Mouse (Mus musculus): ENCODE data around the gene Pbx3. TPM values are rescaled to one million over a fixed set of nuclear protein-coding genes. Genes with fewer than 3 reads are reported as not detected.
A peak's percentile ranks its signal among the peaks of the same experiment; 100 is the strongest.

Gene Pbx3
- total RNA-seq, 2 experiments from 2014 or later, result 24.7 to 35.9 TPM

GRCm38 (mm10) chr2:34235467-34236075, 137.4 kb downstream of the Pbx3 start:
- no peak for DNase-seq
- intact Hi-C loops (cut with DNase I), result loop anchor here (10.0 kb wide), 1 partner anchor 261 kb away; no protein-coding TSS in a partner anchor

- intact Hi-C loops (cut with DNase I), result loop anchor here (10.0 kb wide), 1 partner anchor 259 kb away; no protein-coding TSS in a partner anchor
- no peak for DNase-seq
Measured at GRCm38 (mm10) chr2:34234274-34234673, 138.7 kb downstream of the Pbx3 start.

- peak; percentile 16 for DNase-seq
- intact Hi-C loops (cut with DNase I), result loop anchor here (10.0 kb wide), 1 partner anchor 258 kb away; no protein-coding TSS in a partner anchor
Measured at GRCm38 (mm10) chr2:34233271-34233670, 139.7 kb downstream of the Pbx3 start.

GRCm38 (mm10) chr2:34227688-34228087, 145.3 kb downstream of the Pbx3 start:
- DNase-seq, result no peak
- intact Hi-C loops (cut with DNase I), result no loop called here

- intact Hi-C loops (cut with DNase I), result no loop called here
- DNase-seq, result no peak
Measured at GRCm38 (mm10) chr2:34225470-34225869, 147.5 kb downstream of the Pbx3 start.

GRCm38 (mm10) chr2:34221477-34221876, 151.5 kb downstream of the Pbx3 start:
- no peak for DNase-seq

GRCm38 (mm10) chr2:34219150-34219549, 153.8 kb downstream of the Pbx3 start:
- DNase-seq, result no peak
- intact Hi-C loops (cut with DNase I), result no loop called here

More at GRCm38 (mm10) chr2:34221477-34221876, 151.5 kb downstream of the Pbx3 start:
- intact Hi-C loops (cut with DNase I), result no loop called here

GRCm38 (mm10) chr2:34217596-34217995, 155.3 kb downstream of the Pbx3 start:
- intact Hi-C loops (cut with DNase I), result no loop called here
- DNase-seq, result no peak

GRCm38 (mm10) chr2:34215496-34215895, 157.4 kb downstream of the Pbx3 start:
- no peak for DNase-seq

GRCm38 (mm10) chr2:34212418-34212817, 160.5 kb downstream of the Pbx3 start:
- DNase-seq, result no peak
- intact Hi-C loops (cut with DNase I), result no loop called here

More at GRCm38 (mm10) chr2:34215496-34215895, 157.4 kb downstream of the Pbx3 start:
- intact Hi-C loops (cut with DNase I), result no loop called here

GRCm38 (mm10) chr2:34204797-34205196, 168.1 kb downstream of the Pbx3 start:
- DNase-seq, result no peak
- intact Hi-C loops (cut with DNase I), result no loop called here

- no peak for DNase-seq
- intact Hi-C loops (cut with DNase I), result no loop called here
Measured at GRCm38 (mm10) chr2:34204325-34204724, 168.6 kb downstream of the Pbx3 start.

- intact Hi-C loops (cut with DNase I), result no loop called here
Measured at GRCm38 (mm10) chr2:34193870-34194820, 178.8 kb downstream of the Pbx3 start.

GRCm38 (mm10) chr2:34193276-34193675, 179.7 kb downstream of the Pbx3 start:
- intact Hi-C loops (cut with DNase I), result no loop called here

More at GRCm38 (mm10) chr2:34193870-34194820, 178.8 kb downstream of the Pbx3 start:
- no peak for DNase-seq

GRCm38 (mm10) chr2:34187366-34187765, 185.6 kb downstream of the Pbx3 start:
- intact Hi-C loops (cut with DNase I), result no loop called here
- no peak for DNase-seq

More at GRCm38 (mm10) chr2:34193276-34193675, 179.7 kb downstream of the Pbx3 start:
- DNase-seq, result peak; percentile 30

GRCm38 (mm10) chr2:34181600-34181999, 191.3 kb downstream of the Pbx3 start:
- intact Hi-C loops (cut with DNase I), result no loop called here
- DNase-seq, result no peak

- DNase-seq, result peak; percentile 43
- intact Hi-C loops (cut with DNase I), result no loop called here
Measured at GRCm38 (mm10) chr2:34179299-34179698, 193.6 kb downstream of the Pbx3 start.

- intact Hi-C loops (cut with DNase I), result no loop called here
- no peak for DNase-seq
Measured at GRCm38 (mm10) chr2:34178653-34179052, 194.3 kb downstream of the Pbx3 start.

- DNase-seq, result no peak
- intact Hi-C loops (cut with DNase I), result no loop called here
Measured at GRCm38 (mm10) chr2:34170424-34170823, 202.5 kb downstream of the Pbx3 start.

- DNase-seq, result no peak
- intact Hi-C loops (cut with DNase I), result no loop called here
Measured at GRCm38 (mm10) chr2:34169626-34170025, 203.3 kb downstream of the Pbx3 start.

- no peak for DNase-seq
- intact Hi-C loops (cut with DNase I), result no loop called here
Measured at GRCm38 (mm10) chr2:34168191-34168590, 204.8 kb downstream of the Pbx3 start.
